Mouse (Mus musculus) ovary, adult 18-20 months (tissue): Measurements from ENCODE around the gene Aebp1.
A peak's percentile ranks its signal among the peaks of the same experiment; 100 is the strongest.

Experiments used
- DNase-seq: peaks from one replicate; pipeline ENCODE4 v3.0.0; 2022; ENCODE audit warnings: low spot score, mixed read lengths

Aebp1 gene

GRCm38 (mm10) chr11:5861678-5862393 is at the start of gene Aebp1:
Aebp1 (plus strand) TSS chr11:5861947.
- DNase-seq, result peak; percentile 84

GRCm38 (mm10) chr11:5813381-5813780 is 48.4 kb upstream of the Aebp1 start:
- DNase-seq, result no peak

GRCm38 (mm10) chr11:5819223-5819622 is 42.5 kb upstream of the Aebp1 start:
- no peak for DNase-seq

GRCm38 (mm10) chr11:5825432-5825831 is 36.3 kb upstream of the Aebp1 start:
- no peak for DNase-seq

- no peak for DNase-seq
Observed at GRCm38 (mm10) chr11:5827931-5828330, 33.8 kb upstream of the Aebp1 start.

GRCm38 (mm10) chr11:5828509-5829191 is 33.1 kb upstream of the Aebp1 start:
- no peak for DNase-seq

GRCm38 (mm10) chr11:5829327-5829726 is 32.4 kb upstream of the Aebp1 start:
- DNase-seq, result no peak

GRCm38 (mm10) chr11:5834506-5834905 is 27.2 kb upstream of the Aebp1 start:
- DNase-seq, result no peak

- DNase-seq, result no peak
Observed at GRCm38 (mm10) chr11:5835057-5835456, 26.7 kb upstream of the Aebp1 start.

- no peak for DNase-seq
Observed at GRCm38 (mm10) chr11:5836126-5836525, 25.6 kb upstream of the Aebp1 start.

GRCm38 (mm10) chr11:5837251-5838246 is 24.2 kb upstream of the Aebp1 start, which contains the start of gene Polm:
Polm (minus strand) TSS chr11:5838016.
- peak; percentile 90 for DNase-seq

GRCm38 (mm10) chr11:5840346-5840745 is 21.4 kb upstream of the Aebp1 start:
- DNase-seq, result no peak

- no peak for DNase-seq
Observed at GRCm38 (mm10) chr11:5841751-5842150, 20.0 kb upstream of the Aebp1 start.

GRCm38 (mm10) chr11:5843131-5843530 is 18.6 kb upstream of the Aebp1 start:
- DNase-seq, result no peak

- DNase-seq, result peak; percentile 65
Observed at GRCm38 (mm10) chr11:5846639-5847345, 15.0 kb upstream of the Aebp1 start.

- no peak for DNase-seq
Observed at GRCm38 (mm10) chr11:5848741-5849140, 13.0 kb upstream of the Aebp1 start.

- DNase-seq, result no peak
Observed at GRCm38 (mm10) chr11:5849316-5849715, 12.4 kb upstream of the Aebp1 start.

GRCm38 (mm10) chr11:5850452-5850851 is 11.3 kb upstream of the Aebp1 start:
- DNase-seq, result no peak

GRCm38 (mm10) chr11:5851021-5851736 is 10.6 kb upstream of the Aebp1 start:
- DNase-seq, result no peak

GRCm38 (mm10) chr11:5852314-5852713 is 9.4 kb upstream of the Aebp1 start:
- no peak for DNase-seq

GRCm38 (mm10) chr11:5855481-5855880 is 6.3 kb upstream of the Aebp1 start:
- no peak for DNase-seq
